Mouse (Mus musculus) midbrain, postnatal 0 days (tissue): ENCODE measurements around the gene Gm1979. TPM values are rescaled to one million over a fixed set of nuclear protein-coding genes. Genes with fewer than 3 reads are reported as not detected.
"Not testable (repeated sequence)": the region's sequence is repeated elsewhere in the genome, so short reads cannot be mapped to it uniquely, and the experiment has no call there.

ENCODE experiments used
- ATAC-seq: fragments of 200-750 bp; cut with Nextera tagmentation; 2 replicates; pipeline ENCODE4 v1.8.0; 2017; ENCODE audit warnings: moderate number of reproducible peaks, mild to moderate bottlenecking, moderate TSS enrichment, moderate library complexity; ENCODE audit not compliant: low FRiP score
- DNase-seq: peaks from one replicate; pipeline ENCODE4 v3.0.0-alpha.2; 2015; ENCODE audit warnings: low spot score
- H3K27ac ChIP-seq: fragments of 300-500 bp; sonication (generic); 2 replicates; pipeline ENCODE4 v1.5.1; 2014; ENCODE audit warnings: low read depth, mild to moderate bottlenecking, low read length, mixed read lengths
- H3K27me3 ChIP-seq: fragments of 300-500 bp; sonication (generic); 2 replicates; pipeline ENCODE4 v1.6.1; 2014; ENCODE audit warnings: low read length, control low read depth, mixed read lengths; ENCODE audit not compliant: insufficient read depth
- H3K36me3 ChIP-seq: fragments of 300-500 bp; sonication (generic); 2 replicates; pipeline ENCODE4 v1.6.1; 2014; ENCODE audit warnings: low read length, control low read depth, mixed read lengths; ENCODE audit not compliant: insufficient read depth
- H3K4me1 ChIP-seq: fragments of 300-500 bp; sonication (generic); 2 replicates; pipeline ENCODE4 v1.6.1; 2014; ENCODE audit warnings: mild to moderate bottlenecking, control low read depth, antibody characterized with exemption, low read length, mixed read lengths; ENCODE audit not compliant: insufficient read depth
- H3K4me2 ChIP-seq: fragments of 300-500 bp; sonication (generic); 2 replicates; pipeline ENCODE4 v1.6.1; 2014; ENCODE audit warnings: low read depth, mild to moderate bottlenecking, low read length, mixed read lengths; ENCODE audit not compliant: poor library complexity, severe bottlenecking
- H3K4me3 ChIP-seq: fragments of 300-500 bp; sonication (generic); 2 replicates; pipeline ENCODE4 v1.5.1; 2014; ENCODE audit warnings: low read depth, mild to moderate bottlenecking, low read length, moderate library complexity
- H3K9ac ChIP-seq: fragments of 300-500 bp; sonication (generic); replicated peaks from 2 replicates; pipeline ENCODE4 v1.6.1; 2014; ENCODE audit warnings: mild to moderate bottlenecking, low read length, moderate library complexity, mixed read lengths; ENCODE audit not compliant: poor library complexity, severe bottlenecking
- H3K9me3 ChIP-seq: fragments of 300-500 bp; sonication (generic); 2 replicates; pipeline ENCODE4 v1.6.1; 2016; ENCODE audit warnings: low read length, control low read depth
- CTCF ChIP-seq: IDR thresholded peaks from 2 replicates; pipeline ENCODE4 v1.5.1; 2016; ENCODE audit warnings: antibody characterized with exemption, mild to moderate bottlenecking
- WGBS: fragments of 180-500 bp; shearing (Covaris S2); extraction: QIAGEN DNeasy Blood & Tissue Kit; methylation state at CpG from one replicate; pipeline ENCODE4 v1.1.7; 2014; 5-methylcytosine and 5-hydroxymethylcytosine counted together
- polyA plus RNA-seq: library from polyadenylated mRNA; unstranded; fragments of >200 nt; fragmentation: Nextera tagmentation; extraction: Ambion mirVana; gene quantifications from 2 replicates; pipeline ENCODE4 v1.2.1, GENCODE M21; 2015
- total RNA-seq: library from RNA; depleted of rRNA; stranded (reverse); fragments of >200 nt; gene quantifications from 2 replicates; pipeline ENCODE4 v1.2.3, GENCODE M21; 2014; rRNA removed

Gm1979 gene
- total RNA-seq, result not detected in 2 replicates
- polyA plus RNA-seq, result 0.26 and 0.37 TPM in 2 replicates

- H3K27me3 ChIP-seq, H3K9ac ChIP-seq, H3K4me1 ChIP-seq, H3K4me2 ChIP-seq, ATAC-seq, DNase-seq, H3K36me3 ChIP-seq, H3K9me3 ChIP-seq, H3K27ac ChIP-seq, H3K4me3 ChIP-seq: not testable (repeated sequence)
- 88% methylated on average over 1 of the region's 2 CpGs for WGBS
Observed at GRCm38 (mm10) chr5:26004698-26005097, at the start of gene Gm1979. Gm1979 (minus strand) TSS chr5:26004798.

- not testable (repeated sequence) for H3K36me3 ChIP-seq, H3K27me3 ChIP-seq, H3K9me3 ChIP-seq, DNase-seq, H3K9ac ChIP-seq, H3K4me3 ChIP-seq, H3K4me1 ChIP-seq, H3K27ac ChIP-seq, ATAC-seq, H3K4me2 ChIP-seq
- WGBS, result 70% methylated on average over 2 of the region's 2 CpGs
Observed at GRCm38 (mm10) chr5:26039458-26039857, 34.9 kb upstream of the Gm1979 start, which contains the start of gene Speer4a. Speer4a (minus strand) TSS chr5:26039558.

- not testable (repeated sequence) for H3K4me2 ChIP-seq, H3K9ac ChIP-seq, H3K4me1 ChIP-seq, H3K4me3 ChIP-seq, H3K27me3 ChIP-seq, DNase-seq, ATAC-seq, H3K9me3 ChIP-seq, H3K27ac ChIP-seq, H3K36me3 ChIP-seq
- WGBS, result no CpG with 5 or more reads among the region's 3 CpGs
Observed at GRCm38 (mm10) chr5:26022816-26023215, 18.2 kb upstream of the Gm1979 start, which contains the start of gene Gm5862. Gm5862 (minus strand) TSS chr5:26022916.

GRCm38 (mm10) chr5:26007697-26008096, 3.1 kb upstream of the Gm1979 start:
- not testable (repeated sequence) for H3K27ac ChIP-seq, H3K36me3 ChIP-seq, H3K27me3 ChIP-seq, ATAC-seq, H3K4me1 ChIP-seq, H3K9ac ChIP-seq, H3K9me3 ChIP-seq, DNase-seq
- H3K4me2 ChIP-seq, result peak overlapping the region; percentile 82; the same call in 1 of the 2 replicates
- 70% methylated on average over 6 of the region's 7 CpGs for WGBS
- H3K4me3 ChIP-seq, result peak overlapping the region; percentile 51

- 21% methylated on average over 44 of the region's 45 CpGs for WGBS
- Histone ChIP-seq H3K4me2 (peak overlapping the region; percentile 82), H3K9ac (peak overlapping the region; percentile 46), H3K4me3 (peak overlapping the region; percentile 51)
- not testable (repeated sequence) for H3K9me3 ChIP-seq, H3K27ac ChIP-seq, H3K36me3 ChIP-seq, H3K4me1 ChIP-seq, H3K27me3 ChIP-seq
- ATAC-seq, result peak; percentile 91
- DNase-seq, result peak; percentile 66
- TF ChIP-seq CTCF, result peak; percentile 57
Observed at GRCm38 (mm10) chr5:26006937-26007695, 2.5 kb upstream of the Gm1979 start.

GRCm38 (mm10) chr5:25988550-25988949, 16.0 kb downstream of the Gm1979 start, which contains the start of gene Gm21698:
Gm21698 (minus strand) TSS chr5:25988650.
- not testable (repeated sequence) for H3K27me3 ChIP-seq, H3K4me2 ChIP-seq, DNase-seq, H3K9ac ChIP-seq, H3K4me1 ChIP-seq, H3K36me3 ChIP-seq, H3K4me3 ChIP-seq, H3K9me3 ChIP-seq, H3K27ac ChIP-seq, ATAC-seq
- WGBS, result no CpG with 5 or more reads among the region's 3 CpGs

- H3K4me2 ChIP-seq, DNase-seq, H3K4me3 ChIP-seq, H3K27me3 ChIP-seq, ATAC-seq, H3K36me3 ChIP-seq, H3K9me3 ChIP-seq, H3K9ac ChIP-seq, H3K27ac ChIP-seq, H3K4me1 ChIP-seq: not testable (repeated sequence)
- no CpG with 5 or more reads among the region's 2 CpGs for WGBS
Observed at GRCm38 (mm10) chr5:25972563-25972962, 32.0 kb downstream of the Gm1979 start, which contains the start of gene Gm21680. Gm21680 (minus strand) TSS chr5:25972663.

- DNase-seq, H3K9me3 ChIP-seq, H3K4me1 ChIP-seq, H3K36me3 ChIP-seq, H3K27ac ChIP-seq, H3K9ac ChIP-seq, H3K27me3 ChIP-seq: not testable (repeated sequence)
- peak overlapping the region; percentile 35 for H3K4me2 ChIP-seq
- ATAC-seq, result peak; percentile 16; the same call in 1 of the 2 replicates
- 66% methylated on average over 16 of the region's 17 CpGs for WGBS
- H3K4me3 ChIP-seq, result peak overlapping the region; percentile 25; the same call in 1 of the 2 replicates
Observed at GRCm38 (mm10) chr5:25957050-25957449, 47.5 kb downstream of the Gm1979 start.
